Comparison of ENCODE assay signal across 9 mouse cellular contexts in genomic region chr5:134644643-134645118, GRCm38 (mm10). TPM values are rescaled to one million over a fixed set of nuclear protein-coding genes. Genes with fewer than 3 reads are reported as not detected.
A peak's percentile ranks its signal among the peaks of the same experiment; 100 is the strongest.
DNase-seq lines count a peak whose midpoint lies in the region; ATAC-seq and TF ChIP-seq lines count a peak whose summit lies in the region.
"Had no signal": no experiment of that assay in that cellular context is flagged by ENCODE, and none has a peak within 500 bp of the region (broad histone marks: within the 10 kb centered on the region; RNA-seq: fewer than 3 reads in every experiment).

No protein-coding gene starts in this region.

- H3K4me1 ChIP-seq in embryonic facial prominence, embryonic 14.5 days (ENCODE audit: control insufficient read depth, insufficient read depth, low read length) = peaks cover 2% of the 10 kb centered on the region; the same call in 1 of the 2 replicates
- peaks cover 4% of the 10 kb centered on the region; the same call in 1 of the 2 replicates for H3K4me1 ChIP-seq in embryonic facial prominence, embryonic 10.5 days
- peaks cover 6% of the 10 kb centered on the region for H3K4me1 ChIP-seq in liver, embryonic 15.5 days (replicated peaks)
- H3K4me1 ChIP-seq in liver, embryonic 12.5 days = peaks cover 6% of the 10 kb centered on the region
- 0 out of 2 replicates have a peak, but pooled peaks cover 5% of the 10 kb centered on the region for H3K4me1 ChIP-seq in intestine, embryonic 15.5 days (replicated peaks)
- H3K4me1 ChIP-seq in small intestine, adult 2 months (ENCODE audit: control insufficient read depth, insufficient read depth, insufficient read length, low read length) = peaks cover 6% of the 10 kb centered on the region

- no peak overlapping the region for H3K4me2 ChIP-seq in embryonic facial prominence, embryonic 14.5 days (ENCODE audit: low read depth, low read length)
- H3K4me2 ChIP-seq in liver, embryonic 15.5 days = no peak overlapping the region
- H3K4me2 ChIP-seq in liver, embryonic 12.5 days = no peak overlapping the region
- no peak overlapping the region for H3K4me2 ChIP-seq in intestine, embryonic 15.5 days (replicated peaks)

- TF ChIP-seq CTCF in small intestine, adult 2 months (IDR thresholded peaks at IDR 0.05; ENCODE audit: extremely low read depth, insufficient read length, insufficient replicate concordance, low read depth, low read length) = no peak

- no peak overlapping the region for H3K9ac ChIP-seq in embryonic facial prominence, embryonic 14.5 days (ENCODE audit: low read depth, low read length)
- no peak overlapping the region for H3K9ac ChIP-seq in liver, embryonic 15.5 days
- no peak overlapping the region for H3K9ac ChIP-seq in liver, embryonic 12.5 days
- H3K9ac ChIP-seq in intestine, embryonic 15.5 days = no peak overlapping the region

- ATAC-seq in embryonic facial prominence, embryonic 14.5 days (ENCODE audit: low read depth) = no peak
- peak; percentile 32; the same call in 1 of the 2 replicates for ATAC-seq in liver, embryonic 15.5 days (ENCODE audit: insufficient read depth)
- ATAC-seq in liver, embryonic 12.5 days = no peak
- ATAC-seq in intestine, embryonic 15.5 days = peak; percentile 25; the same call in 1 of the 2 replicates

- H3K9me3 ChIP-seq in embryonic facial prominence, embryonic 14.5 days (ENCODE audit: control insufficient read depth, low read length) = no peaks in the 10 kb centered on the region
- H3K9me3 ChIP-seq in embryonic facial prominence, embryonic 10.5 days = no peaks in the 10 kb centered on the region
- H3K9me3 ChIP-seq in liver, embryonic 15.5 days (replicated peaks) = no peaks in the 10 kb centered on the region
- no peaks in the 10 kb centered on the region for H3K9me3 ChIP-seq in liver, embryonic 12.5 days (replicated peaks)
- H3K9me3 ChIP-seq in intestine, embryonic 15.5 days = no peaks in the 10 kb centered on the region

- H3K36me3 ChIP-seq in embryonic facial prominence, embryonic 14.5 days (ENCODE audit: control insufficient read depth, insufficient read depth, low read length) = no peaks in the 10 kb centered on the region
- H3K36me3 ChIP-seq in embryonic facial prominence, embryonic 10.5 days (replicated peaks) = no peaks in the 10 kb centered on the region
- no peaks in the 10 kb centered on the region for H3K36me3 ChIP-seq in liver, embryonic 15.5 days (replicated peaks)
- no peaks in the 10 kb centered on the region for H3K36me3 ChIP-seq in liver, embryonic 12.5 days
- no peaks in the 10 kb centered on the region for H3K36me3 ChIP-seq in intestine, embryonic 15.5 days
- no peaks in the 10 kb centered on the region for H3K36me3 ChIP-seq in small intestine, adult 2 months (ENCODE audit: control insufficient read depth, insufficient read depth, low read length)

- no peak overlapping the region for H3K4me3 ChIP-seq in embryonic facial prominence, embryonic 14.5 days (ENCODE audit: low read depth, low read length)
- H3K4me3 ChIP-seq in embryonic facial prominence, embryonic 10.5 days = no peak overlapping the region
- no peak overlapping the region for H3K4me3 ChIP-seq in liver, embryonic 15.5 days (replicated peaks)
- no peak overlapping the region for H3K4me3 ChIP-seq in liver, embryonic 12.5 days
- H3K4me3 ChIP-seq in intestine, embryonic 15.5 days (replicated peaks) = no peak overlapping the region
- H3K4me3 ChIP-seq in small intestine, adult 2 months (ENCODE audit: low read depth, low read length) = no peak overlapping the region

- peak; percentile 35 for DNase-seq in embryonic facial prominence, embryonic 14.5 days (ENCODE audit: low spot score)
- no peak for DNase-seq in embryonic facial prominence, embryonic 10.5 days (ENCODE audit: low spot score)
- DNase-seq in right cerebral cortex, adult 18-20 months = no peak
- no peak for DNase-seq in cerebellum, postnatal 36 days
- DNase-seq: cerebellum, adult 11-12 months had no signal

- H3K27me3 ChIP-seq in embryonic facial prominence, embryonic 14.5 days (replicated peaks; ENCODE audit: control insufficient read depth, insufficient read depth, low read length) = no peaks in the 10 kb centered on the region
- no peaks in the 10 kb centered on the region for H3K27me3 ChIP-seq in embryonic facial prominence, embryonic 10.5 days (replicated peaks; ENCODE audit: low read depth, poor library complexity, severe bottlenecking)
- no peaks in the 10 kb centered on the region for H3K27me3 ChIP-seq in liver, embryonic 15.5 days
- no peaks in the 10 kb centered on the region for H3K27me3 ChIP-seq in liver, embryonic 12.5 days (replicated peaks)
- H3K27me3 ChIP-seq in intestine, embryonic 15.5 days (replicated peaks) = no peaks in the 10 kb centered on the region
- H3K27me3 ChIP-seq in small intestine, adult 2 months (ENCODE audit: control insufficient read depth, insufficient read depth, low read length) = no peaks in the 10 kb centered on the region

- TF ChIP-seq POLR2A in small intestine, adult 2 months (IDR thresholded peaks at IDR 0.05; ENCODE audit: low read depth, low read length) = no peak

- no peak overlapping the region for H3K27ac ChIP-seq in embryonic facial prominence, embryonic 14.5 days (replicated peaks; ENCODE audit: low read depth, low read length)
- H3K27ac ChIP-seq in embryonic facial prominence, embryonic 10.5 days (replicated peaks) = no peak overlapping the region
- 0 out of 2 replicates have a peak overlapping the region, but pooled peaks have one; percentile 14 for H3K27ac ChIP-seq in liver, embryonic 15.5 days (replicated peaks)
- no peak overlapping the region for H3K27ac ChIP-seq in liver, embryonic 12.5 days
- H3K27ac ChIP-seq in intestine, embryonic 15.5 days = peak overlapping the region; percentile 56; the same call in 1 of the 2 replicates
- H3K27ac ChIP-seq in small intestine, adult 2 months (ENCODE audit: insufficient read depth, low read depth, low read length) = peak overlapping the region; percentile 31

- 56% methylated on average over 8 of the region's 8 CpGs for WGBS in embryonic facial prominence, embryonic 14.5 days
- 75% methylated on average over 8 of the region's 8 CpGs for WGBS in embryonic facial prominence, embryonic 10.5 days
- WGBS in liver, embryonic 15.5 days (ENCODE audit: insufficient replicate concordance) = 40% methylated on average over 8 of the region's 8 CpGs
- WGBS in liver, embryonic 12.5 days (ENCODE audit: insufficient replicate concordance) = 54% methylated on average over 8 of the region's 8 CpGs
- 35% methylated on average over 8 of the region's 8 CpGs for WGBS in intestine, embryonic 15.5 days
- 50% methylated on average over 8 of the region's 8 CpGs for WGBS in small intestine, adult 2 months

RNA-seq across cellular contexts. Expression of gene Eif4h, which starts 5.4 kb away (rescaled TPM):
- polyA plus RNA-seq in embryonic facial prominence, embryonic 14.5 days (2014; fragmentation: Nextera tagmentation; extraction: Ambion mirVana) = 365 and 410 TPM in 2 replicates
- 593 and 603 TPM in 2 replicates for polyA plus RNA-seq in embryonic facial prominence, embryonic 10.5 days (2016; fragmentation: Nextera tagmentation; extraction: Ambion mirVana)
- polyA plus RNA-seq in liver, embryonic 15.5 days (2015; fragmentation: Nextera tagmentation; extraction: Ambion mirVana) = 171 and 194 TPM in 2 replicates
- 287 and 308 TPM in 2 replicates for polyA plus RNA-seq in liver, embryonic 12.5 days (2016; fragmentation: Nextera tagmentation; extraction: Ambion mirVana)
- polyA plus RNA-seq in intestine, embryonic 15.5 days (2015; fragmentation: Nextera tagmentation; extraction: Ambion mirVana) = 382 and 397 TPM in 2 replicates
- polyA plus RNA-seq in small intestine, adult 2 months (2012; rRNA removed) = 99.4 and 256 TPM in 2 replicates

RNA-seq across cellular contexts. Expression of gene Lat2, which starts 29.9 kb away (rescaled TPM):
- polyA plus RNA-seq in embryonic facial prominence, embryonic 14.5 days (2014; fragmentation: Nextera tagmentation; extraction: Ambion mirVana) = 2.8 and 4.5 TPM in 2 replicates
- polyA plus RNA-seq in embryonic facial prominence, embryonic 10.5 days (2016; fragmentation: Nextera tagmentation; extraction: Ambion mirVana) = 3.4 and 3.7 TPM in 2 replicates
- 2.2 and 2.6 TPM in 2 replicates for polyA plus RNA-seq in liver, embryonic 15.5 days (2015; fragmentation: Nextera tagmentation; extraction: Ambion mirVana)
- polyA plus RNA-seq in liver, embryonic 12.5 days (2016; fragmentation: Nextera tagmentation; extraction: Ambion mirVana) = 1.7 and 1.8 TPM in 2 replicates
- 2.0 and 2.8 TPM in 2 replicates for polyA plus RNA-seq in intestine, embryonic 15.5 days (2015; fragmentation: Nextera tagmentation; extraction: Ambion mirVana)
- polyA plus RNA-seq in small intestine, adult 2 months (2012; rRNA removed) = 4.0 and 6.9 TPM in 2 replicates

RNA-seq across cellular contexts. Expression of gene Limk1, which starts 43.7 kb away (rescaled TPM):
- 6.2 and 8.5 TPM in 2 replicates for polyA plus RNA-seq in embryonic facial prominence, embryonic 14.5 days (2014; fragmentation: Nextera tagmentation; extraction: Ambion mirVana)
- polyA plus RNA-seq in embryonic facial prominence, embryonic 10.5 days (2016; fragmentation: Nextera tagmentation; extraction: Ambion mirVana) = 5.7 and 5.9 TPM in 2 replicates
- 0.81 and 1.1 TPM in 2 replicates for polyA plus RNA-seq in liver, embryonic 15.5 days (2015; fragmentation: Nextera tagmentation; extraction: Ambion mirVana)
- polyA plus RNA-seq in liver, embryonic 12.5 days (2016; fragmentation: Nextera tagmentation; extraction: Ambion mirVana) = 1.3 and 1.5 TPM in 2 replicates
- polyA plus RNA-seq in intestine, embryonic 15.5 days (2015; fragmentation: Nextera tagmentation; extraction: Ambion mirVana) = 3.7 and 4.1 TPM in 2 replicates
- polyA plus RNA-seq in small intestine, adult 2 months (2012; rRNA removed) = 6.4 and 6.8 TPM in 2 replicates

Comparison
In these comparisons a context has a peak if more than half of its experiments do, and no peak if none do; other contexts are left out.
1. ATAC-seq: peak in liver, embryonic 15.5 days (single experiment) and intestine, embryonic 15.5 days (single experiment); none in embryonic facial prominence, embryonic 14.5 days (single experiment) and liver, embryonic 12.5 days (single experiment).
2. H3K27ac ChIP-seq: peak in liver, embryonic 15.5 days (single experiment), intestine, embryonic 15.5 days (single experiment) and small intestine, adult 2 months (single experiment); none in embryonic facial prominence, embryonic 14.5 days (single experiment), embryonic facial prominence, embryonic 10.5 days (single experiment) and liver, embryonic 12.5 days (single experiment).